Mouse (Mus musculus): ENCODE measurements around the gene Ski. TPM values are rescaled to one million over a fixed set of nuclear protein-coding genes. Genes with fewer than 3 reads are reported as not detected.

The Ski gene
- total and polyA plus RNA-seq, 3 experiments = 34.9 to 56.8 (median 56.7) TPM

- intact Hi-C loops (cut with DNase I) = loop anchor here (2.0 kb wide), 1 partner anchor 13 kb away; no protein-coding TSS in a partner anchor
- no peaks in the 10 kb centered on the region for H3K27me3 ChIP-seq (ENCODE audit: control insufficient read depth, insufficient read depth, low read length)
- H3K36me3 ChIP-seq (ENCODE audit: control insufficient read depth, insufficient read depth, low read length) = peaks cover 6% of the 10 kb centered on the region; the same call in 1 of the 2 replicates
- no peak overlapping the region for H3K9ac ChIP-seq (ENCODE audit: low read depth, low read length)
- H3K79me2 ChIP-seq (replicated peaks; ENCODE audit: control insufficient read depth, insufficient read depth, low read length) = peaks cover 33% of the 10 kb centered on the region
- 47% methylated on average over 6 of the region's 6 CpGs for WGBS
- no peak overlapping the region; the same call in 1 of the 2 replicates for H3K4me3 ChIP-seq
- DNase-seq = no peak
- peaks cover 74% of the 10 kb centered on the region for H3K4me1 ChIP-seq (ENCODE audit: control insufficient read depth, insufficient read depth, low read length)
- H3K27ac ChIP-seq = peak overlapping the region; percentile 74
- TF ChIP-seq CTCF (IDR thresholded peaks at IDR 0.05) = no peak
These were observed 8.2 kb downstream of the Ski start for GRCm38 (mm10) chr4:155214188-155214587.

GRCm38 (mm10) chr4:155213752-155214054 lies 8.7 kb downstream of the Ski start:
- H3K4me3 ChIP-seq = no peak overlapping the region
- DNase-seq = peak in 1 of 2 experiments; percentile 41
- H3K27me3 ChIP-seq (ENCODE audit: control insufficient read depth, insufficient read depth, low read length) = no peaks in the 10 kb centered on the region
- intact Hi-C loops (cut with DNase I) = loop anchor here (2.0 kb wide), 1 partner anchor 13 kb away; no protein-coding TSS in a partner anchor
- WGBS = 44% methylated on average over 6 of the region's 6 CpGs
- peaks cover 33% of the 10 kb centered on the region for H3K79me2 ChIP-seq (replicated peaks; ENCODE audit: control insufficient read depth, insufficient read depth, low read length)
- no peak overlapping the region for H3K27ac ChIP-seq
- peaks cover 73% of the 10 kb centered on the region for H3K4me1 ChIP-seq (ENCODE audit: control insufficient read depth, insufficient read depth, low read length)
- TF ChIP-seq POLR2A (IDR thresholded peaks at IDR 0.05; ENCODE audit: insufficient read depth, low read depth, low read length) = no peak
- no peak for TF ChIP-seq EP300 (IDR thresholded peaks at IDR 0.05; ENCODE audit: insufficient read depth, low read depth, low read length)
- TF ChIP-seq CTCF (IDR thresholded peaks at IDR 0.05) = no peak
- no peak overlapping the region for H3K9ac ChIP-seq (ENCODE audit: low read depth, low read length)
- H3K36me3 ChIP-seq (ENCODE audit: control insufficient read depth, insufficient read depth, low read length) = peaks cover 6% of the 10 kb centered on the region; the same call in 1 of the 2 replicates

- Histone ChIP-seq H3K9ac (ENCODE audit: low read depth, low read length) (no peak overlapping the region), H3K36me3 (ENCODE audit: control insufficient read depth, insufficient read depth, low read length) (peaks cover 6% of the 10 kb centered on the region; the same call in 1 of the 2 replicates), H3K79me2 (replicated peaks; ENCODE audit: control insufficient read depth, insufficient read depth, low read length) (peaks cover 35% of the 10 kb centered on the region), H3K4me3 (no peak overlapping the region), H3K4me1 (ENCODE audit: control insufficient read depth, insufficient read depth, low read length) (peaks cover 75% of the 10 kb centered on the region), H3K27ac (no peak overlapping the region), H3K27me3 (ENCODE audit: control insufficient read depth, insufficient read depth, low read length) (no peaks in the 10 kb centered on the region)
- 43% methylated on average over 9 of the region's 9 CpGs for WGBS
- no peak for DNase-seq
- intact Hi-C loops (cut with DNase I) = no loop called here
- TF ChIP-seq POLR2A (IDR thresholded peaks at IDR 0.05; ENCODE audit: insufficient read depth, low read depth, low read length) (no peak), EP300 (IDR thresholded peaks at IDR 0.05; ENCODE audit: insufficient read depth, low read depth, low read length) (no peak), CTCF (IDR thresholded peaks at IDR 0.05) (no peak)
These were observed 9.2 kb downstream of the Ski start for GRCm38 (mm10) chr4:155213052-155213751.

- Histone ChIP-seq H3K36me3 (ENCODE audit: control insufficient read depth, insufficient read depth, low read length) (peaks cover 9% of the 10 kb centered on the region), H3K27me3 (ENCODE audit: control insufficient read depth, insufficient read depth, low read length) (no peaks in the 10 kb centered on the region), H3K9ac (ENCODE audit: low read depth, low read length) (no peak overlapping the region), H3K4me3 (no peak overlapping the region), H3K4me1 (ENCODE audit: control insufficient read depth, insufficient read depth, low read length) (peaks cover 65% of the 10 kb centered on the region), H3K79me2 (replicated peaks; ENCODE audit: control insufficient read depth, insufficient read depth, low read length) (peaks cover 34% of the 10 kb centered on the region), H3K27ac (no peak overlapping the region)
- no peak for TF ChIP-seq EP300 (IDR thresholded peaks at IDR 0.05; ENCODE audit: insufficient read depth, low read depth, low read length)
- TF ChIP-seq POLR2A (IDR thresholded peaks at IDR 0.05; ENCODE audit: insufficient read depth, low read depth, low read length) = no peak
- TF ChIP-seq CTCF (IDR thresholded peaks at IDR 0.05) = no peak
- WGBS = 82% methylated on average over 5 of the region's 5 CpGs
- intact Hi-C loops (cut with DNase I) = no loop called here
- DNase-seq = no peak
These were observed 12.9 kb downstream of the Ski start for GRCm38 (mm10) chr4:155209494-155209893.

- intact Hi-C loops (cut with DNase I) = no loop called here
These were observed 13.3 kb downstream of the Ski start for GRCm38 (mm10) chr4:155209079-155209478.

GRCm38 (mm10) chr4:155208613-155209012 lies 13.8 kb downstream of the Ski start:
- intact Hi-C loops (cut with DNase I) = no loop called here
- 42% methylated on average over 7 of the region's 7 CpGs for WGBS
- Histone ChIP-seq H3K27ac (no peak overlapping the region), H3K27me3 (ENCODE audit: control insufficient read depth, insufficient read depth, low read length) (no peaks in the 10 kb centered on the region), H3K79me2 (replicated peaks; ENCODE audit: control insufficient read depth, insufficient read depth, low read length) (peaks cover 30% of the 10 kb centered on the region), H3K4me3 (no peak overlapping the region), H3K4me1 (ENCODE audit: control insufficient read depth, insufficient read depth, low read length) (peaks cover 59% of the 10 kb centered on the region), H3K36me3 (ENCODE audit: control insufficient read depth, insufficient read depth, low read length) (peaks cover 9% of the 10 kb centered on the region), H3K9ac (ENCODE audit: low read depth, low read length) (no peak overlapping the region)
- DNase-seq = no peak
- TF ChIP-seq EP300 (IDR thresholded peaks at IDR 0.05; ENCODE audit: insufficient read depth, low read depth, low read length) = no peak
- no peak for TF ChIP-seq POLR2A (IDR thresholded peaks at IDR 0.05; ENCODE audit: insufficient read depth, low read depth, low read length)
- no peak for TF ChIP-seq CTCF (IDR thresholded peaks at IDR 0.05)

More at GRCm38 (mm10) chr4:155209079-155209478, 13.3 kb downstream of the Ski start:
- Histone ChIP-seq H3K36me3 (ENCODE audit: control insufficient read depth, insufficient read depth, low read length) (peaks cover 9% of the 10 kb centered on the region), H3K27me3 (ENCODE audit: control insufficient read depth, insufficient read depth, low read length) (no peaks in the 10 kb centered on the region), H3K27ac (no peak overlapping the region), H3K9ac (ENCODE audit: low read depth, low read length) (no peak overlapping the region), H3K4me3 (no peak overlapping the region), H3K4me1 (ENCODE audit: control insufficient read depth, insufficient read depth, low read length) (peaks cover 62% of the 10 kb centered on the region), H3K79me2 (replicated peaks; ENCODE audit: control insufficient read depth, insufficient read depth, low read length) (peaks cover 31% of the 10 kb centered on the region)
- TF ChIP-seq POLR2A (IDR thresholded peaks at IDR 0.05; ENCODE audit: insufficient read depth, low read depth, low read length) (no peak), CTCF (IDR thresholded peaks at IDR 0.05) (no peak)
- DNase-seq = no peak

Measured in heart, adult 2 months (tissue).